Mouse (Mus musculus) olfactory bulb, adult 2 months (tissue): ENCODE measurements around the gene Abhd17b.

ENCODE experiments used
- CTCF ChIP-seq: fragments of 200-500 bp; IDR thresholded peaks from 2 replicates; pipeline ENCODE4 v1.5.1; 2012; ENCODE audit warnings: low read depth, mild to moderate bottlenecking, low read length, moderate library complexity; ENCODE audit not compliant: insufficient read depth
- POLR2A ChIP-seq: fragments of 200-500 bp; IDR thresholded peaks from 2 replicates; pipeline ENCODE4 v1.6.1; 2012; ENCODE audit warnings: mild to moderate bottlenecking, low read depth, low read length, moderate library complexity; ENCODE audit not compliant: insufficient read depth

- TF ChIP-seq CTCF, result no peak
- TF ChIP-seq POLR2A, result no peak
These were observed 7.7 kb upstream of the Abhd17b start for GRCm38 (mm10) chr19:21645301-21645700.
